Mouse (Mus musculus) intestine, embryonic 14.5 days (tissue): ENCODE results near the gene Prrt4. TPM values are rescaled to one million over a fixed set of nuclear protein-coding genes. Genes with fewer than 3 reads are reported as not detected.

ENCODE experiments used
- ATAC-seq: fragments of 200-750 bp; cut with Nextera tagmentation; replicated peaks from 2 replicates; pipeline ENCODE4 v1.8.0; 2017; ENCODE audit warnings: low read depth, moderate number of reproducible peaks, moderate TSS enrichment, moderate library complexity; ENCODE audit not compliant: low FRiP score, low TSS enrichment
- DNase-seq: peaks from one replicate; pipeline ENCODE4 v3.0.0-alpha.2; 2018; ENCODE audit warnings: low spot score
- H3K27ac ChIP-seq: fragments of 300-500 bp; sonication (generic); 2 replicates; pipeline ENCODE4 v1.5.1; 2014; ENCODE audit warnings: low read depth, mild to moderate bottlenecking, control low read depth
- H3K27me3 ChIP-seq: fragments of 300-500 bp; sonication (generic); replicated peaks from 2 replicates; pipeline ENCODE4 v1.6.1; 2014; ENCODE audit warnings: low read length, control low read depth; ENCODE audit not compliant: control insufficient read depth, insufficient read depth
- H3K36me3 ChIP-seq: fragments of 300-500 bp; sonication (generic); 2 replicates; pipeline ENCODE4 v1.6.1; 2014; ENCODE audit warnings: low read length, control low read depth; ENCODE audit not compliant: control insufficient read depth, insufficient read depth
- H3K4me1 ChIP-seq: fragments of 300-500 bp; sonication (generic); replicated peaks from 2 replicates; pipeline ENCODE4 v1.6.1; 2014; ENCODE audit warnings: low read length, control low read depth, mixed read lengths; ENCODE audit not compliant: control insufficient read depth, insufficient read depth
- H3K4me2 ChIP-seq: fragments of 300-500 bp; sonication (generic); 2 replicates; pipeline ENCODE4 v1.6.1; 2014; ENCODE audit warnings: low read length
- H3K4me3 ChIP-seq: fragments of 300-500 bp; sonication (generic); 2 replicates; pipeline ENCODE4 v1.5.1; 2014; ENCODE audit warnings: low read depth, low read length, control low read depth, mixed read lengths
- H3K9ac ChIP-seq: fragments of 300-500 bp; sonication (generic); 2 replicates; pipeline ENCODE4 v1.6.1; 2014; ENCODE audit warnings: mild to moderate bottlenecking, low read length
- H3K9me3 ChIP-seq: fragments of 300-500 bp; sonication (generic); 2 replicates; pipeline ENCODE4 v1.6.1; 2016; ENCODE audit warnings: low read length, control low read depth; ENCODE audit not compliant: control insufficient read depth
- WGBS: fragments of 180-500 bp; shearing (Covaris S2); extraction: QIAGEN DNeasy Blood & Tissue Kit; methylation state at CpG from one replicate; pipeline ENCODE4 v1.1.7; 2014; 5-methylcytosine and 5-hydroxymethylcytosine counted together
- polyA plus RNA-seq: library from polyadenylated mRNA; unstranded; fragments of >200 nt; fragmentation: Nextera tagmentation; extraction: Ambion mirVana; gene quantifications from 2 replicates; pipeline ENCODE4 v1.2.1, GENCODE M21; 2014

Gene Prrt4
- polyA plus RNA-seq, 1 experiment from 2014 or later = 0.78 TPM

DNA sequence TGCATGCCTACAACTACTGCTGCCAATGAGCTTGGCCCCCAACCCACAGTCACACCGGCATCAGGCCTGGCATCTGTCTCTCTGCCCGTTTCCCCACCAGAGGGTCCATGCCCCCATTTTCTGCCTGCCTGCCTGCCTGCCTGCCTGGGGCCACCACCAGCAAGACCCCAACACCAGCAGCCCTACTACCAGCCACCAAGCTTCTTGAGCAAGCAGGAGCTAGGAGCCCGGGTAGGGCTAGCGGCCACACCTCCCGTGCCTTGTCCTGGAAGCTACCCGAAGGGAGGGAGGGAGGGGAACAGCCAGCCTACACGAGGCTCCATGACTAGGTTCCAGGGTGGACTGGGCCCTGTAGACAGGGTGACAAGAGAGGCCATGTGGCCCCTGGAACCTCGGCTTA lies 22.6 kb upstream of the Prrt4 start:
- 84% methylated on average over 8 of the region's 8 CpGs for WGBS
- H3K4me3 ChIP-seq = no peak overlapping the region
- peaks cover 38% of the 10 kb centered on the region for H3K36me3 ChIP-seq
- ATAC-seq (no peak), DNase-seq (peak; percentile 10)
- no peak overlapping the region for H3K4me2 ChIP-seq
- 0 out of 2 replicates have a peak, but pooled peaks cover 10% of the 10 kb centered on the region for H3K27me3 ChIP-seq
- no peak overlapping the region for H3K27ac ChIP-seq
- H3K9me3 ChIP-seq = no peaks in the 10 kb centered on the region
- no peak overlapping the region for H3K9ac ChIP-seq
- no peaks in the 10 kb centered on the region for H3K4me1 ChIP-seq

DNA sequence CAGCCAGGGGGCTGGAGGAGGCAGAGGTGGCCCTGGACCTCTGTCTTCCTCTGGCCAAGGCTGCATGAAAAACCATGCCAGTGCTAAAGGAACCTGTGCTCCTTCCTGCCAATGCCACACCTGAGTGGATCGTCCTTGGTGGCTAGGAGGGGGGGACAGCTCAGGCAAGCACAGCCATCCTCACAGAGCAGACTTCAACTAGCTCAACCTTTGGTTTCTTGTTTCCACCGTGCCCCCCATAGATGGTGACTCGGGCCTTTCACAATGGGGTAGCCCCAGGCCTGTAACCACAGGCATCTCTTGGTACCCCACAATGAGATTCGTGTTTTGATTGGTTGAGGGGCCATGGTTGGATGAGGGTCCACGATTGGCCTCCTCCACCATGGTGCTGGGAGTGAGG lies 22.0 kb upstream of the Prrt4 start:
- WGBS = 91% methylated on average over 5 of the region's 5 CpGs

DNA sequence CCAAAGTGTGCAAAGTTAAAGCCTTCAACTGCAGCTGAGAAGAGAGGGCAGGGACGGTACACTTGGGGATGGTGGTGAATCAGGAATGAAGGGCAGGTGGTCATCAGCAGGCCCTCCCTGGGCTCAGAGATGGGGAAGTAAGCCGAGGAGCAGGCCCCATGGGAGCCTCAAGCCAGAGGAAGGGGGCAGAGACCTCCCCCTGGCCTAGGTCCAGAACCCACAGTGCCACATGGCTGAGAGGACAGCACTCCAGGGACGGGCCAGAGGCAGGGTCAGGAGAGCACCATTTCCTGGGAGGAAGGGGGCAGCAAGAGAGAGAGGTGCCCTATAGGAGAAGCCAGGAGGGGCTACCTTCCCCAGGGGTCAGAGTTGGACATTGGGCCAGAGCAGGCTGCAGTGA lies 21.1 kb upstream of the Prrt4 start:
- DNase-seq (peak; percentile 49), ATAC-seq (no peak)
- Histone ChIP-seq H3K36me3 (peaks cover 26% of the 10 kb centered on the region), H3K27me3 (0 out of 2 replicates have a peak, but pooled peaks cover 13% of the 10 kb centered on the region), H3K4me1 (no peaks in the 10 kb centered on the region), H3K9me3 (no peaks in the 10 kb centered on the region), H3K27ac (no peak overlapping the region), H3K4me2 (no peak overlapping the region), H3K9ac (no peak overlapping the region), H3K4me3 (no peak overlapping the region)
- 79% methylated on average over 3 of the region's 3 CpGs for WGBS

More for the DNA sequence above, 22.0 kb upstream of the Prrt4 start:
- H3K36me3 ChIP-seq = peaks cover 33% of the 10 kb centered on the region
- no peak overlapping the region for H3K9ac ChIP-seq
- H3K4me1 ChIP-seq = no peaks in the 10 kb centered on the region
- H3K27me3 ChIP-seq = 0 out of 2 replicates have a peak, but pooled peaks cover 13% of the 10 kb centered on the region
- H3K4me2 ChIP-seq = no peak overlapping the region
- no peaks in the 10 kb centered on the region for H3K9me3 ChIP-seq
- peak; percentile 20 for DNase-seq
- ATAC-seq = no peak
- H3K27ac ChIP-seq = no peak overlapping the region
- no peak overlapping the region for H3K4me3 ChIP-seq

DNA sequence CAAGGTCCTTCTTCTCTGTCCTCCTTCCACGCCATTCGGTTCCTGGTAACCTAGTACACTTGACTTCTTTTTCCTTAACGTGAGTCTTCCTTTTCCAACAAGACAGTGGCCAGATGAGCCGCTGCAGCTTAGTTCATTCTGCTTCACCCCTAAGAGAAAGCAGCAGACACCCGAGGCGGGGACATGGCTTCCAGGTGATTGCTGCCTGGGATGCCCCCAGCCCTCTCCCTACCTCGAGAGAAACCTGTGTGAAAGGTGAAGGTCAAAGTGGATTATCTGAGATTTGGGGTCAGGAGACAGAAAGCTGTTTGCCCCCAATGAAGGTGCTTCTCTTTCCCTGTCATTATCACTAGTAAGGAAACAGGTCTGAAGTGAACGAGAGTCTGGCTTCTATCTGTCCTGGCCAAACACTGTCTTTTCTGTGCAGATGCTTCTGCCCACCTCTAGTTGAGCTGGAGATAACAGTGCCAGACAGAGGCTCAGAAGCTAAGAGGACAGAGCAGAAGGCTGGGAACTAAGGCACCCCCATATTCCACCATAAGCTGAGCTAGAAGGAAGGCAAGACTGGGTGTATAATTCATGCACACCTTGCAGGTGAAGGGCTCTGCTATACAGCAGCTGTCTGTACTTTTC lies 20.0 kb upstream of the Prrt4 start:
- H3K9ac ChIP-seq = peak overlapping the region; percentile 30
- peak; percentile 46 for DNase-seq
- ATAC-seq = peak; percentile 32; the same call in 1 of the 2 replicates
- H3K4me1 ChIP-seq = no peaks in the 10 kb centered on the region
- H3K4me3 ChIP-seq = peak overlapping the region; percentile 40; the same call in 1 of the 2 replicates
- no peaks in the 10 kb centered on the region for H3K9me3 ChIP-seq
- WGBS = 35% methylated on average over 8 of the region's 8 CpGs
- H3K27ac ChIP-seq = no peak overlapping the region
- peaks cover 20% of the 10 kb centered on the region for H3K36me3 ChIP-seq
- H3K27me3 ChIP-seq = 0 out of 2 replicates have a peak, but pooled peaks cover 13% of the 10 kb centered on the region
- H3K4me2 ChIP-seq = peak overlapping the region; percentile 63

DNA sequence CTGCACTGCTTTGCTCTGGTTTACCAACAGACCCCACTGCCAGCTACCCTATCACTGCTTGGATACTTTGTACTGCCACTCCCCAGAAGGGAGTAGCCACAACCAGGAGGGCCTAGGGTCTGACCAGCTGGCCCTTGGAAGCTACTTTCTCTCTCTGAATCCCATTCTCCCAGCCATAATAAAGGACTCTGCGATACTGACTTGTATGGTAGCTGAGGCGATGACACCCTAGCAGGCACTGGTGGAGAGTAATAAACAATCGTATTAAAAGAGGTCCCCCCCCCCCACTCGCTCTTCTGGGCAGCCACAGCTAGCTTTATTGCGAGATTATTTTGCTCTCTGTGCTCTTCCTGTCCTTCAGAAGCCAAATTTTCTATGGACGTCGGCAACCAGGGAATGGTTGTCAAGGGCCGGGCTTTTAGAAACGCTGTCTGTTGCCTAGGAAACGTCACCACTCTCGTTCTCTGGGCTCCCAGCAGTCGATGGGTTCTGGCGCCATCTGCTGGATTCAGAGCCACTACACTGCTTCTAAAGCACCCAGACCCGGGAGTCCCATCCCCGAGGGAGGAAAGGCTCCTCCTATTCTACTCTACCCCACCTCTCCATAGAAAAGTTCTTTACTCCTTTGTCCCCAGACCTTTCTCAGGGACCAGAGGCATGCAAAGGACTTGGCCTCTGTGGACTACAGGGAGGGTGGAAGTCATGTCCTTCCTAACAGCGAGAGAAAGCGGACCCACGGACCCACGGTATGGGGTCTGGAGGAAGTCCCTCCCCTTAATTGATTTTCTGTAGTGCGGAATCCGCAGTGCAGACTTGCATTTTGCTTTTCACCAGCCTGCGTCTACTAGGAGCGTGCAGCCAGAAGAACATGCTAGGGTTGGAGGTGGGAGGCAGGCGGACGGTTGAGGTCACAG lies 19.2 kb upstream of the Prrt4 start:
- peak overlapping the region; percentile 40 for H3K4me3 ChIP-seq
- ATAC-seq (peak; percentile 87), DNase-seq (peak; percentile 94)
- no peaks in the 10 kb centered on the region for H3K4me1 ChIP-seq
- peak overlapping the region; percentile 63 for H3K4me2 ChIP-seq
- H3K9ac ChIP-seq = peak overlapping the region; percentile 30
- H3K27me3 ChIP-seq = 0 out of 2 replicates have a peak, but pooled peaks cover 13% of the 10 kb centered on the region
- WGBS = 13% methylated on average over 25 of the region's 25 CpGs
- no peak overlapping the region for H3K27ac ChIP-seq
- H3K36me3 ChIP-seq = peaks cover 12% of the 10 kb centered on the region; the same call in 1 of the 2 replicates
- H3K9me3 ChIP-seq = no peaks in the 10 kb centered on the region

DNA sequence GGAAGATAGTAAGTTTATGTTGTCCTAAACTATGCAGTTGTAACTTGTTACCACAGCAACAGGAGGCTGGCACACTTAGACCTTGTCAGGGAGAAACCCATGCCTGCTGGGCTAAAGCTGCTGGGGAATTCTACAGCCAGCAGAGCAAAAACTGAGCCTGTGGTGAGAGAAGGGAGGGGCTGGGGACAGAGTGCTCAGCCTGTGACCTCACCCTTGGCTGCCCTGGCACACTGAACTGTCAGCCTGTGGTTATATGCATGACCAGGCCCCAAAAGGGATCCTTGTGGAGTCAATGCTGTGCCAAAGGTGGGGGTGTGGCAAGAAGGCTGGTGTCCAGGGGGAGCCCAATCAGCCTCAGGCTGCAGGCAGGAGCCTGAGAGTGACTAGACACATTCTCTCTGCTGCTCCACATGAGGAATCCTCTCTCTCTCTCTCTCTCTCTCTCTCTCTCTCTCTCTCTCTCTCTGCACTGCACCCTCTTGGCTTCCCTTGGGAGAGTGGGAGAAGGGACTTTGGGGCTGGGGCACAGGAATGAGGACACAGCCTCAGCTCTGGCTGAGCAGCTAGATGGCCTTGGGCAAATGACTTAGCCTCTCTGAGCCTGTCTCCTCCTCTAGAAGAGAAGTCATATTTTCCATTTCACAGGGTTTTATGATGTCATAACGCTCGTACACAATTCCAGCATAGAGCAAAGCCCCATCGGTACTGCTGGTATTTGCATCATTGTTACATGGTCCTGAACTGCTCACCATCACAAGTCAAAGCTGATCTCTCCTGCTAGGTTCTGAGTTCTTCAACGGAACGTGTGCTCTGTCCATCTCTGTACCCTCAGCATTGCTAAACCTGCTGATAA lies 16.7 kb upstream of the Prrt4 start:
- Histone ChIP-seq H3K27me3 (0 out of 2 replicates have a peak, but pooled peaks cover 13% of the 10 kb centered on the region), H3K4me3 (no peak overlapping the region), H3K9ac (no peak overlapping the region), H3K9me3 (no peaks in the 10 kb centered on the region), H3K4me2 (no peak overlapping the region), H3K27ac (no peak overlapping the region), H3K36me3 (no peaks in the 10 kb centered on the region), H3K4me1 (no peaks in the 10 kb centered on the region)
- ATAC-seq = no peak
- 83% methylated on average over 5 of the region's 5 CpGs for WGBS
- peak; percentile 40 for DNase-seq

DNA sequence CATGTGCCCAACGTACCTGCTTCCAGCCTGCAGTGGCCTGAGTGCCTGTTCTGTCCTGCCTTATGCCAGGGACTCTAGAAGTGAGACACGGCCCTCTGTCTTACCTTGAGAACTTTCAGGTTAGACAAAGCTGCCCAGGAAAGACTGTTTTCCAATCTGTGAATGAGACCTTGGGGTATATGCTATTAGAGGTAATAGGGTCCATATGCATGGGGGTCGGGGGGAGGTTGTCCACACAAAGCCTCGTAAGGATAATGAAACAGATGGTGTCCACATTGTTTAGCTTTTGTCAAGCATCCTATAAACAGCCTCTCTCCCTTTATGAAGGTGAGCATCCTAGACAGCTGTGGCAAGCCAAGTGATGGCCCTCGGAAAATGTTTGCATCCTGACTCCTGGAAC lies 15.8 kb upstream of the Prrt4 start:
- no peak overlapping the region for H3K4me2 ChIP-seq
- H3K9ac ChIP-seq = no peak overlapping the region
- DNase-seq (peak; percentile 13), ATAC-seq (no peak)
- no peaks in the 10 kb centered on the region for H3K9me3 ChIP-seq
- H3K27me3 ChIP-seq = 0 out of 2 replicates have a peak, but pooled peaks cover 13% of the 10 kb centered on the region
- no peak overlapping the region for H3K4me3 ChIP-seq
- no peaks in the 10 kb centered on the region for H3K4me1 ChIP-seq
- WGBS = 80% methylated on average over 5 of the region's 5 CpGs
- H3K27ac ChIP-seq = no peak overlapping the region
- H3K36me3 ChIP-seq = no peaks in the 10 kb centered on the region
